Mouse (Mus musculus): Measurements from ENCODE around the gene Gm17334. TPM values are rescaled to one million over a fixed set of nuclear protein-coding genes. Genes with fewer than 3 reads are reported as not detected.

The Gm17334 gene
- total and polyA plus RNA-seq, 3 experiments, result not detected

- TF ChIP-seq NRF1 (IDR thresholded peaks at IDR 0.05; ENCODE audit: insufficient read depth, low read depth, low read length, poor library complexity, severe bottlenecking), result no peak
- TF ChIP-seq POLR2A (IDR thresholded peaks at IDR 0.05; ENCODE audit: control insufficient read depth in 1 of 2, insufficient read depth in 1 of 2, low read depth in 1 of 2, low read length in 2 of 2, poor library complexity in 1 of 2), result no peak
- no peak for TF ChIP-seq GABPA (IDR thresholded peaks at IDR 0.05; ENCODE audit: low read depth, low read length)
- no peak for TF ChIP-seq SMC3 (IDR thresholded peaks at IDR 0.05; ENCODE audit: low read depth, low read length)
- no peak for TF ChIP-seq ZKSCAN1 (IDR thresholded peaks at IDR 0.05; ENCODE audit: low read depth, low read length)
- TF ChIP-seq CHD2 (IDR thresholded peaks at IDR 0.05; ENCODE audit: low read length), result no peak
- no peak for TF ChIP-seq UBTF (IDR thresholded peaks at IDR 0.05; ENCODE audit: borderline replicate concordance, insufficient read depth, low read depth, low read length)
- no peak for TF ChIP-seq RAD21 (IDR thresholded peaks at IDR 0.05; ENCODE audit: low read depth, low read length)
- no peak for TF ChIP-seq ELF1 (IDR thresholded peaks at IDR 0.05; ENCODE audit: low read depth, low read length)
- TF ChIP-seq MXI1 (IDR thresholded peaks at IDR 0.05; ENCODE audit: low read depth, low read length), result no peak
- TF ChIP-seq EP300 (IDR thresholded peaks at IDR 0.05; ENCODE audit: low read depth in 1 of 2, low read length in 2 of 2), result no peak
- no peak for TF ChIP-seq RCOR1 (IDR thresholded peaks at IDR 0.05; ENCODE audit: low read depth, low read length)
- TF ChIP-seq USF2 (IDR thresholded peaks at IDR 0.05; ENCODE audit: borderline replicate concordance in 1 of 2, insufficient read depth in 1 of 2, low read depth in 1 of 2, low read length in 2 of 2), result no peak
- no peak for TF ChIP-seq MYB (IDR thresholded peaks at IDR 0.05; ENCODE audit: low read depth, low read length)
- no peak for TF ChIP-seq ZC3H11A (IDR thresholded peaks at IDR 0.05; ENCODE audit: low read depth, low read length)
- TF ChIP-seq ZNF384 (IDR thresholded peaks at IDR 0.05; ENCODE audit: low read depth, low read length), result no peak
- TF ChIP-seq POLR2AphosphoS2 (IDR thresholded peaks at IDR 0.05; ENCODE audit: low read length), result no peak
- Histone ChIP-seq H3K9ac (ENCODE audit: control insufficient read depth, low read depth, low read length, poor library complexity, severe bottlenecking) (no peak overlapping the region), H3K27me3 (ENCODE audit: control insufficient read depth in 1 of 2, insufficient read depth in 2 of 2, low read length in 2 of 2) (peaks cover 9 to 11% of the 10 kb centered on the region in 2 experiments), H3K27ac (ENCODE audit: control insufficient read depth, low read depth, low read length) (no peak overlapping the region), H3K79me2 (ENCODE audit: control insufficient read depth, insufficient read depth, low read length, poor library complexity) (no peaks in the 10 kb centered on the region), H3K36me3 (ENCODE audit: control insufficient read depth in 1 of 2, insufficient read depth in 2 of 2, low read length in 2 of 2) (no peaks in the 10 kb centered on the region), H3K9me3 (replicated peaks; ENCODE audit: insufficient read depth, low read length) (no peaks in the 10 kb centered on the region), H3K4me1 (ENCODE audit: control insufficient read depth in 1 of 2, insufficient read depth in 2 of 2, low read length in 2 of 2) (no peaks in the 10 kb centered on the region), H3K4me3 (ENCODE audit: control insufficient read depth in 1 of 2, insufficient read depth in 1 of 2, low read depth in 2 of 2, low read length in 2 of 2) (no peak overlapping the region)
- DNase-seq (ENCODE audit: low read depth, low spot score), result no peak
Observed at GRCm38 (mm10) chr11:53814810-53815209, 41.8 kb upstream of the Gm17334 start.

DNA sequence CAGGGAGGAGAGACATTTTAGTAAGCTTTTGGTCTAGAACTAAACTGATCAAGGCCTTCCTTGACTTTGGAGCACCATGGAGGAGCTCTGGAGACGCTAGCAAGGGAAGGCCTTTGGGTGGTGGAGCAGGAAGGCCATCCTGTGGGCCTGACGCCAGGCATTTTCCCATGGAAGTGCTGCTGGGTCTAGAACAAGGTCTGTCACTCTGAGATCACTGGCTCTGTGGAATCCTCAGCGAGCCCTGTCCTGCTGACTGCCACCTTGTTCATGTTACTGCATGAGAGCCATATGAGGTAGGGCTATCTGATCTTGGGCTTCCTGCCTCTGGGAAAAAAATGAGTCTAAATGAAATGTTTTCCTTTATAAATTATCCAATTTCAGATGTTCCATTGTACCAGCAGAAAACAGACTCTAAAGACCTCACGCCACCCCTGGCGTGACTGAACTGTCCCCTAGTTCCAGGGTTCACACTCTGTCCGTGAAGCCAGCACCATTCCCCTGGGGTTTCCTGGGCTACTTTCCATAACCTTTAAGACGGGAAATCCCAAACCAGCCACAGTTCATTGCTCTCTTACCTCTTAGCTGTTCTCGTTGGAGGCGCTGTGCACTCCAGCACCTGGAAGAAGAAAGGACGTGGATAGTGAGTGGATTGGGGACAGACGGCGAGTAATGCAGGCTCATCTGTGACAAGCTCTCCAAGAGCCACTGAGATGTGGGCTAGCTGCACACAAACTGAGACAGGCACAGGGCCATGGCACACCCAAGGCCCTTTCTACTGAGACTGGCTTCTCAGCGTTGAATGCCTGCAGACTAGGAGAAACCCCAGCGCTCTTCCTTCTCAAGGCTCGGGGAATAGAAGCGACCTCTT lies 40.2 kb upstream of the Gm17334 start:
- Histone ChIP-seq H3K79me2 (ENCODE audit: control insufficient read depth, insufficient read depth, low read length, poor library complexity) (no peaks in the 10 kb centered on the region), H3K27ac (ENCODE audit: control insufficient read depth, low read depth, low read length) (no peak overlapping the region), H3K4me3 (ENCODE audit: control insufficient read depth in 1 of 2, insufficient read depth in 1 of 2, low read depth in 2 of 2, low read length in 2 of 2) (no peak overlapping the region), H3K36me3 (ENCODE audit: control insufficient read depth in 1 of 2, insufficient read depth in 2 of 2, low read length in 2 of 2) (no peaks in the 10 kb centered on the region), H3K4me1 (ENCODE audit: control insufficient read depth in 1 of 2, insufficient read depth in 2 of 2, low read length in 2 of 2) (no peaks in the 10 kb centered on the region), H3K9ac (ENCODE audit: control insufficient read depth, low read depth, low read length, poor library complexity, severe bottlenecking) (no peak overlapping the region), H3K27me3 (ENCODE audit: control insufficient read depth in 1 of 2, insufficient read depth in 2 of 2, low read length in 2 of 2) (peaks cover 10 to 15% of the 10 kb centered on the region in 2 experiments), H3K9me3 (replicated peaks; ENCODE audit: insufficient read depth, low read length) (no peaks in the 10 kb centered on the region)
- no peak for DNase-seq (ENCODE audit: low read depth, low spot score)
- TF ChIP-seq KAT2A (conservative IDR thresholded peaks at IDR 0.05; ENCODE audit: low read depth, low read length) (no peak), ZMIZ1 (IDR thresholded peaks at IDR 0.05; ENCODE audit: low read depth, low read length) (no peak), TCF12 (IDR thresholded peaks at IDR 0.05; ENCODE audit: low read depth, low read length) (no peak), POLR2A (IDR thresholded peaks at IDR 0.05; ENCODE audit: control insufficient read depth in 1 of 2, insufficient read depth in 1 of 2, low read depth in 1 of 2, low read length in 2 of 2, poor library complexity in 1 of 2) (no peak), USF1 (IDR thresholded peaks at IDR 0.05; ENCODE audit: low read depth, low read length) (no peak), POLR2AphosphoS5 (IDR thresholded peaks at IDR 0.05; ENCODE audit: borderline replicate concordance, low read depth, low read length) (no peak)

All from MEL (cell line).